Mouse (Mus musculus): ENCODE results near the gene Ccl6.

- TF ChIP-seq CTCF (IDR thresholded peaks at IDR 0.05; ENCODE audit: extremely low read depth, insufficient read depth, low read length) (no peak), POLR2A (IDR thresholded peaks at IDR 0.05; ENCODE audit: extremely low read depth, insufficient read depth, low read length) (no peak)
Observed at GRCm38 (mm10) chr11:83592853-83593252, at the start of gene Ccl6.

All from cortical plate, adult 2 months (tissue).